Mouse (Mus musculus): ENCODE data around the gene Mrpl55. TPM values are rescaled to one million over a fixed set of nuclear protein-coding genes. Genes with fewer than 3 reads are reported as not detected.

Mrpl55 gene
- polyA plus RNA-seq, 1 experiment from 2014 or later: 91.1 TPM

DNA sequence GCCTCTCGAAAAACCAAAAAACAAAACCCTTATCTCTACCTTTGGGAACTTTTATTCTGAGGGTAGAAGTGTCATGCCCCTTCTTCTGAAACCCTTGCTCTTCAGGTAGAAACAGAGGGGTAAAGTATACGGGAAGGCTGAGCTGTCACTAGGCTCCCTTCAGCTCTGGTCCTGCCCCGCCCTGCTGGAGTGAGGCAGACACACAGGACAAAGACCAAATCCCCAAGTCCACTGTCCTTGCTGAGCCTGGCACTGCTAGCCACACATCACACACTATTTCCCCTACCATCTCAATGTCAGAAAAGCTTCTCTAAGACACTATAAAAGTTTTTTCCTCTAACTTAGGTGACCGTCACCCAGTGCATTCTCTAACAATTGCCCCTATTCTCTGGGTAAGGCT lies 20.0 kb downstream of the Mrpl55 start:
- H3K36me3 ChIP-seq (ENCODE audit: control insufficient read depth, insufficient read depth, low read length): peaks cover 3% of the 10 kb centered on the region; the same call in 1 of the 2 replicates
- no peak for ATAC-seq
- 92% methylated on average over 4 of the region's 4 CpGs for WGBS
- H3K4me2 ChIP-seq (ENCODE audit: low read length): no peak overlapping the region
- no peak overlapping the region for H3K4me3 ChIP-seq (ENCODE audit: low read depth, low read length)
- no peak overlapping the region for H3K9ac ChIP-seq (ENCODE audit: low read depth, low read length)
- no peaks in the 10 kb centered on the region for H3K9me3 ChIP-seq (replicated peaks; ENCODE audit: control insufficient read depth, low read length, poor library complexity, severe bottlenecking)
- H3K27me3 ChIP-seq (ENCODE audit: control insufficient read depth, insufficient read depth, low read depth, low read length): no peaks in the 10 kb centered on the region
- H3K4me1 ChIP-seq (ENCODE audit: control insufficient read depth, insufficient read depth, low read length): peaks cover 36% of the 10 kb centered on the region
- H3K27ac ChIP-seq (ENCODE audit: low read length): no peak overlapping the region

- no peak overlapping the region for H3K9ac ChIP-seq (ENCODE audit: low read depth, low read length)
- no peak overlapping the region for H3K4me2 ChIP-seq (ENCODE audit: low read length)
- no peaks in the 10 kb centered on the region for H3K9me3 ChIP-seq (replicated peaks; ENCODE audit: control insufficient read depth, low read length, poor library complexity, severe bottlenecking)
- no peak for ATAC-seq
- H3K4me3 ChIP-seq (ENCODE audit: low read depth, low read length): no peak overlapping the region
- no peaks in the 10 kb centered on the region for H3K27me3 ChIP-seq (ENCODE audit: control insufficient read depth, insufficient read depth, low read depth, low read length)
- H3K36me3 ChIP-seq (ENCODE audit: control insufficient read depth, insufficient read depth, low read length): peaks cover 3% of the 10 kb centered on the region; the same call in 1 of the 2 replicates
- no peak overlapping the region for H3K27ac ChIP-seq (ENCODE audit: low read length)
- H3K4me1 ChIP-seq (ENCODE audit: control insufficient read depth, insufficient read depth, low read length): peaks cover 42% of the 10 kb centered on the region
- 95% methylated on average over 3 of the region's 3 CpGs for WGBS
These were observed 21.7 kb downstream of the Mrpl55 start for GRCm38 (mm10) chr11:59224025-59224424.

- H3K4me3 ChIP-seq (ENCODE audit: low read depth, low read length): no peak overlapping the region
- no peak overlapping the region for H3K9ac ChIP-seq (ENCODE audit: low read depth, low read length)
- H3K27me3 ChIP-seq (ENCODE audit: control insufficient read depth, insufficient read depth, low read depth, low read length): no peaks in the 10 kb centered on the region
- no peak for ATAC-seq
- no peaks in the 10 kb centered on the region for H3K9me3 ChIP-seq (replicated peaks; ENCODE audit: control insufficient read depth, low read length, poor library complexity, severe bottlenecking)
- H3K4me1 ChIP-seq (ENCODE audit: control insufficient read depth, insufficient read depth, low read length): peaks cover 42% of the 10 kb centered on the region
- no peak overlapping the region for H3K27ac ChIP-seq (ENCODE audit: low read length)
- no peak overlapping the region for H3K4me2 ChIP-seq (ENCODE audit: low read length)
- 75% methylated on average over 2 of the region's 2 CpGs for WGBS
- H3K36me3 ChIP-seq (ENCODE audit: control insufficient read depth, insufficient read depth, low read length): peaks cover 1% of the 10 kb centered on the region; the same call in 1 of the 2 replicates
These were observed 22.2 kb downstream of the Mrpl55 start for GRCm38 (mm10) chr11:59224470-59224869.

DNA sequence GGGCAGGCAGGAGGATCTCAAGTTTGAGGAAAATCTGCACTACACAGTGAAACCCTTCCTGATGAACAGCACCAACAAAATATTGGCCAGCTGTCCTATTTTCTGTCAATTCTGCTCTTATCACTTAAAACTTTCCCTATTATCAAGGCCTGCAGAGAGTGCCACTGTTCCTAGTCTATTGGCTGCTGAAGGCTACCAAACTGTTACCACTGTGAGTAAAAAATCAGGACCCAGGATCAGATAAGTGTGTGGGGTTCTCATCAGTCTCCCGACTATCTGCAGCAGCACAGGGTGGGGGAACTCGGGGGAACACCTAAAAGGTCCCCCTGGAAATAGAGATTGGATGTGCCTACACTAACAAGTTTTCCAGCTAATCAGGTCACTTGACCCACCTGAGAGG lies 22.9 kb downstream of the Mrpl55 start:
- H3K36me3 ChIP-seq (ENCODE audit: control insufficient read depth, insufficient read depth, low read length): no peaks in the 10 kb centered on the region
- H3K9me3 ChIP-seq (replicated peaks; ENCODE audit: control insufficient read depth, low read length, poor library complexity, severe bottlenecking): no peaks in the 10 kb centered on the region
- H3K4me3 ChIP-seq (ENCODE audit: low read depth, low read length): no peak overlapping the region
- H3K4me2 ChIP-seq (ENCODE audit: low read length): no peak overlapping the region
- no peaks in the 10 kb centered on the region for H3K27me3 ChIP-seq (ENCODE audit: control insufficient read depth, insufficient read depth, low read depth, low read length)
- no peak overlapping the region for H3K27ac ChIP-seq (ENCODE audit: low read length)
- WGBS: 75% methylated on average over 2 of the region's 2 CpGs
- H3K4me1 ChIP-seq (ENCODE audit: control insufficient read depth, insufficient read depth, low read length): peaks cover 42% of the 10 kb centered on the region
- H3K9ac ChIP-seq (ENCODE audit: low read depth, low read length): no peak overlapping the region
- no peak for ATAC-seq

DNA sequence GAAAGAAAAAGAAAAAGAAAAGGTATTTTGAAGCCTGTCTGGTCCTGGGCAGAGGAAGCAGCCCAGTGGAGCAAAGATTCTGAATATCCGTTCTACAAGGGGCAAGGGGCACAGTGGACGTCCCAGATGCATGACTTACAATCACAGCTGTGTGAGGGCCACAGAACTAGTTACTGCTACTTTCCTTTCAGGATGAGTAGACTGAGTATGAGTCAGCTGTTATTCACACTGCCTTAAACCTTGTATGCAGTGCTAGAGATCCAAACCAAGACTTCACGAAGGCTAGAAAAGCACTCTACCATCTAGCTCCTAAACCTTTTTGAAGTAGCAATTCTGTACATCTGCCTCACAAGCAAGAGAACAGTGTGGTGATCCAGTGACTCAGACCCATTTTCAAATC lies 24.0 kb downstream of the Mrpl55 start:
- H3K27me3 ChIP-seq (ENCODE audit: control insufficient read depth, insufficient read depth, low read depth, low read length): no peaks in the 10 kb centered on the region
- peak overlapping the region; percentile 66 for H3K4me2 ChIP-seq (ENCODE audit: low read length)
- peak overlapping the region; percentile 97 for H3K4me3 ChIP-seq (ENCODE audit: low read depth, low read length)
- H3K36me3 ChIP-seq (ENCODE audit: control insufficient read depth, insufficient read depth, low read length): no peaks in the 10 kb centered on the region
- 64% methylated on average over 3 of the region's 3 CpGs for WGBS
- peaks cover 41% of the 10 kb centered on the region for H3K4me1 ChIP-seq (ENCODE audit: control insufficient read depth, insufficient read depth, low read length)
- no peak for ATAC-seq
- no peak overlapping the region for H3K9ac ChIP-seq (ENCODE audit: low read depth, low read length)
- no peaks in the 10 kb centered on the region for H3K9me3 ChIP-seq (replicated peaks; ENCODE audit: control insufficient read depth, low read length, poor library complexity, severe bottlenecking)
- H3K27ac ChIP-seq (ENCODE audit: low read length): no peak overlapping the region

DNA sequence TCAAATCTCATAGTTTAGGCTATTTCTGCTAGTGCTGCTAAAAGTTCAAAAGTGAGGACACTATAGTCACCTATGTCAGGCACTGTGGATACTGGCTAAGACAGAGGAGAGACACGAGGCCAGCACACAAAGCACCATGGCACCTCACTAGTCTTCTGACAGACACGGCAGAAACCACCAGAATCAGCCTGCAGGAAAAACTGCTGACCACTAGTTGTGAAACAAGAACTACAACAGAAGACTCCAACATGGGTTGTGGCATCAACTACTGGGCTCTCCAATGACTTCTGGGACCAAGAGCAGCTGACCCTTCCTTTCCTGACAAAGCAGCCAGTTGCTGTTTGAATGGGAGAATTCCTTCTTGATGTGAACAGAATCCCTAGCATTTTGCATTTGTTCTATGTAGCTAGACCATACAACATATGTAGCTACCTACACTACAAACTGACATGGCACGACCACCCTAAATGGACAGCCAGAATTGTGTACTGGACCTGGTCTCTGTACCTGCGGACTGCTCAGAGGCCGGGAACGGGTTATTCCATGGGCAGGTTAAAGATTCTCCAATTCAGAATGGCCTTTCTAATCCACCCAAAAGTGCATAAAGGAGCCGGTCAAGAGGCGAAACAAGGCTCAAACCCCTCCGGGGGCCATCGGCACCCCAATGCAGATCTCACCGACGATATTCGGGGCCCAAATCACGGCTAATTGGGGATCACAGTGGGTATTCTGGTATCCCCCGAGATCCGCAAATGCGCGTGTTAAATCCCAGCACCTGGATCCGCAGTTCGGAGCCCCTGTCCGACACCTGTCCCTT lies 24.7 kb downstream of the Mrpl55 start:
- Histone ChIP-seq H3K36me3 (ENCODE audit: control insufficient read depth, insufficient read depth, low read length) (no peaks in the 10 kb centered on the region), H3K4me1 (ENCODE audit: control insufficient read depth, insufficient read depth, low read length) (peaks cover 36% of the 10 kb centered on the region), H3K4me2 (ENCODE audit: low read length) (peak overlapping the region; percentile 66), H3K27ac (ENCODE audit: low read length) (peak overlapping the region; percentile 90), H3K9me3 (replicated peaks; ENCODE audit: control insufficient read depth, low read length, poor library complexity, severe bottlenecking) (no peaks in the 10 kb centered on the region), H3K4me3 (ENCODE audit: low read depth, low read length) (peak overlapping the region; percentile 97), H3K9ac (ENCODE audit: low read depth, low read length) (peak overlapping the region; percentile 98), H3K27me3 (ENCODE audit: control insufficient read depth, insufficient read depth, low read depth, low read length) (no peaks in the 10 kb centered on the region)
- 5% methylated on average over 21 of the region's 21 CpGs for WGBS
- ATAC-seq: no peak

- no peaks in the 10 kb centered on the region for H3K9me3 ChIP-seq (replicated peaks; ENCODE audit: control insufficient read depth, low read length, poor library complexity, severe bottlenecking)
- peak overlapping the region; percentile 90 for H3K27ac ChIP-seq (ENCODE audit: low read length)
- peak overlapping the region; percentile 66 for H3K4me2 ChIP-seq (ENCODE audit: low read length)
- peak; percentile 80; the same call in 1 of the 2 replicates for ATAC-seq
- under 1% methylated on average over 46 of the region's 51 CpGs for WGBS
- H3K9ac ChIP-seq (ENCODE audit: low read depth, low read length): peak overlapping the region; percentile 98
- peak overlapping the region; percentile 97 for H3K4me3 ChIP-seq (ENCODE audit: low read depth, low read length)
- no peaks in the 10 kb centered on the region for H3K27me3 ChIP-seq (ENCODE audit: control insufficient read depth, insufficient read depth, low read depth, low read length)
- H3K36me3 ChIP-seq (ENCODE audit: control insufficient read depth, insufficient read depth, low read length): no peaks in the 10 kb centered on the region
- peaks cover 34% of the 10 kb centered on the region for H3K4me1 ChIP-seq (ENCODE audit: control insufficient read depth, insufficient read depth, low read length)
These were observed 25.4 kb downstream of the Mrpl55 start for GRCm38 (mm10) chr11:59227604-59228121.

DNA sequence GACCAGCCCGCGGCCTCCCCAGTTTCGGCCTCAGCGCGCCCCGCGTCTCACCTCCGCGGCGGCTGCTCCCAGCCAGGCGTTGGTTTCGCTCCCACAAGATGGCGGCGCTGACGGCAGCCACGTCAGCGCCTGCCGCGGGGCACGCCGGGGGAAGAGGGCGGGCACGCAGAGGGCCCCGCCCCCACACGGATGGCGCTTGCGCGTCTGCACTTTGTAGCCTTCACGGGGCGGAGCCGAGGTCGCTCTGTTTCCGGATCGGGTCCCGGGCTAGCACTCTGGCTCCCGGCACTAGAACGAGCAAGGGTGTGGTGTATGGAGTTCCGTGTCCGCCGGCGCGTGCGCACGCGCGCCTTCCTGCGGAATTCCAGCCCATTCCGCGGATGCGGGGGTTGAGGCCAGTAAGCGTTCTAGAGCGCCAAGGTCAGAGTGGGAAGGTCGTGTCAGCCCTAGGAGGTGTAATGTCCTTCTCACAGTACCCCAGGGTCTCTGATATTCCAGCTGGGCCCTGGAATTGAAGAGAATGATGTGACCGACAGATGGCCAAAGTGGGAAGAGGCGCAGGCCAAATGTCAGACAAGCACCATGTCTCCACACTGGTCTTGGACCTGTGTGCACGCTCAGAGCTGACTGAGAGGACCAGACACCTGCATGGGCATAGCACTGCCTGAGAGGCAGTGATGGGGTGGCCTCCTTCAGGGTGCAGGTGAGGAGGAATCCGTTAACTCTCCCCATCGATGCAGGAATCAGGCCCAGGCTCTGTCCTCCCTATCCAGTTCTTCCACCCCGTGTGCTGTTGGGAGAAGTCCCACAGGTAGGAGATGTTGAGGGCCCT lies 26.1 kb downstream of the Mrpl55 start, which contains the start of gene Arf1:
Gene Arf1, minus strand, starts transcription at position 149 of the 832 bp plus-strand sequence.
- Histone ChIP-seq H3K9me3 (replicated peaks; ENCODE audit: control insufficient read depth, low read length, poor library complexity, severe bottlenecking) (no peaks in the 10 kb centered on the region), H3K4me2 (ENCODE audit: low read length) (peak within 1 kb of the TSS; percentile 66), H3K36me3 (ENCODE audit: control insufficient read depth, insufficient read depth, low read length) (no peaks in the 10 kb centered on the region), H3K4me1 (ENCODE audit: control insufficient read depth, insufficient read depth, low read length) (peaks cover 34% of the 10 kb centered on the region), H3K27ac (ENCODE audit: low read length) (peak within 1 kb of the TSS; percentile 90), H3K9ac (ENCODE audit: low read depth, low read length) (peak within 1 kb of the TSS; percentile 98), H3K4me3 (ENCODE audit: low read depth, low read length) (peak within 1 kb of the TSS; percentile 97), H3K27me3 (ENCODE audit: control insufficient read depth, insufficient read depth, low read depth, low read length) (no peaks in the 10 kb centered on the region)
- WGBS: 7% methylated on average over 51 of the region's 59 CpGs
- ATAC-seq: peak; percentile 95
